Mouse (Mus musculus) midbrain, embryonic 16.5 days (tissue): Measurements from ENCODE around the gene Clec2d. TPM values are rescaled to one million over a fixed set of nuclear protein-coding genes. Genes with fewer than 3 reads are reported as not detected.
"Not testable (repeated sequence)": the region's sequence is repeated elsewhere in the genome, so short reads cannot be mapped to it uniquely, and the experiment has no call there.

Experiments
- ATAC-seq: fragments of 200-750 bp; cut with Nextera tagmentation; 2 replicates; pipeline ENCODE4 v1.8.0; 2017; ENCODE audit warnings: moderate TSS enrichment
- H3K27ac ChIP-seq: fragments of 300-500 bp; sonication (generic); 2 replicates; pipeline ENCODE4 v1.5.1; 2014; ENCODE audit warnings: mild to moderate bottlenecking, low read length, mixed read lengths
- H3K27me3 ChIP-seq: fragments of 300-500 bp; sonication (generic); 2 replicates; pipeline ENCODE4 v1.6.1; 2014; ENCODE audit warnings: low read depth, low read length, mixed read lengths; ENCODE audit not compliant: control insufficient read depth, insufficient read depth
- H3K36me3 ChIP-seq: fragments of 300-500 bp; sonication (generic); 2 replicates; pipeline ENCODE4 v1.6.1; 2014; ENCODE audit warnings: mild to moderate bottlenecking, low read length, moderate library complexity, mixed read lengths; ENCODE audit not compliant: control insufficient read depth, insufficient read depth
- H3K4me1 ChIP-seq: fragments of 300-500 bp; sonication (generic); 2 replicates; pipeline ENCODE4 v1.6.1; 2014; ENCODE audit warnings: mild to moderate bottlenecking, low read length, mixed read lengths; ENCODE audit not compliant: control insufficient read depth, insufficient read depth
- H3K4me2 ChIP-seq: fragments of 300-500 bp; sonication (generic); 2 replicates; pipeline ENCODE4 v1.6.1; 2014; ENCODE audit warnings: mild to moderate bottlenecking, low read length, mixed read lengths
- H3K4me3 ChIP-seq: fragments of 300-500 bp; sonication (generic); 2 replicates; pipeline ENCODE4 v1.5.1; 2014; ENCODE audit warnings: low read depth, mild to moderate bottlenecking, low read length, moderate library complexity, mixed read lengths
- H3K9ac ChIP-seq: fragments of 300-500 bp; sonication (generic); 2 replicates; pipeline ENCODE4 v1.6.1; 2014; ENCODE audit warnings: low read depth, low read length, mixed read lengths
- H3K9me3 ChIP-seq: fragments of 300-500 bp; sonication (generic); replicated peaks from 2 replicates; pipeline ENCODE4 v1.6.1; 2014; ENCODE audit warnings: mild to moderate bottlenecking, low read length, mixed read lengths; ENCODE audit not compliant: control insufficient read depth, poor library complexity, severe bottlenecking
- WGBS: fragments of 180-500 bp; shearing (Covaris S2); extraction: QIAGEN DNeasy Blood & Tissue Kit; methylation state at CpG from one replicate; pipeline ENCODE4 v1.1.7; 2014; 5-methylcytosine and 5-hydroxymethylcytosine counted together
- polyA plus RNA-seq: library from polyadenylated mRNA; unstranded; fragments of >200 nt; fragmentation: Nextera tagmentation; extraction: Ambion mirVana; gene quantifications from 2 replicates; pipeline ENCODE4 v1.2.1, GENCODE M21; 2015

Clec2d gene
- polyA plus RNA-seq, 1 experiment from 2014 or later: not detected

GRCm38 (mm10) chr6:129184788-129185187 lies 4.4 kb downstream of the Clec2d start:
- no peak overlapping the region for H3K9ac ChIP-seq
- no peaks in the 10 kb centered on the region for H3K27me3 ChIP-seq
- no peaks in the 10 kb centered on the region for H3K4me1 ChIP-seq
- no peak overlapping the region for H3K27ac ChIP-seq
- ATAC-seq: no peak
- no peaks in the 10 kb centered on the region for H3K36me3 ChIP-seq
- no peak overlapping the region for H3K4me2 ChIP-seq
- H3K4me3 ChIP-seq: no peak overlapping the region
- WGBS: 89% methylated on average over 5 of the region's 5 CpGs
- H3K9me3 ChIP-seq: no peaks in the 10 kb centered on the region

GRCm38 (mm10) chr6:129186022-129186421 lies 5.6 kb downstream of the Clec2d start:
- no peak overlapping the region for H3K4me3 ChIP-seq
- no peaks in the 10 kb centered on the region for H3K27me3 ChIP-seq
- no peak overlapping the region for H3K9ac ChIP-seq
- no peaks in the 10 kb centered on the region for H3K36me3 ChIP-seq
- no peak overlapping the region for H3K4me2 ChIP-seq
- 88% methylated on average over 4 of the region's 4 CpGs for WGBS
- no peak for ATAC-seq
- no peaks in the 10 kb centered on the region for H3K9me3 ChIP-seq
- no peaks in the 10 kb centered on the region for H3K4me1 ChIP-seq
- no peak overlapping the region for H3K27ac ChIP-seq

GRCm38 (mm10) chr6:129186457-129187199 lies 6.2 kb downstream of the Clec2d start:
- ATAC-seq: no peak
- H3K36me3 ChIP-seq: no peaks in the 10 kb centered on the region
- 94% methylated on average over 5 of the region's 5 CpGs for WGBS

GRCm38 (mm10) chr6:129187200-129187651 lies 6.8 kb downstream of the Clec2d start:
- Histone ChIP-seq H3K27ac (no peak overlapping the region), H3K36me3 (no peaks in the 10 kb centered on the region), H3K9ac (no peak overlapping the region), H3K4me1 (no peaks in the 10 kb centered on the region), H3K9me3 (no peaks in the 10 kb centered on the region), H3K4me3 (no peak overlapping the region), H3K27me3 (no peaks in the 10 kb centered on the region), H3K4me2 (no peak overlapping the region)
- no peak for ATAC-seq

More at GRCm38 (mm10) chr6:129186457-129187199, 6.2 kb downstream of the Clec2d start:
- Histone ChIP-seq H3K27ac (no peak overlapping the region), H3K27me3 (no peaks in the 10 kb centered on the region), H3K9ac (no peak overlapping the region), H3K4me3 (no peak overlapping the region), H3K9me3 (no peaks in the 10 kb centered on the region), H3K4me2 (no peak overlapping the region), H3K4me1 (no peaks in the 10 kb centered on the region)

- H3K4me1 ChIP-seq, ATAC-seq, H3K4me2 ChIP-seq, H3K27ac ChIP-seq, H3K9ac ChIP-seq, H3K9me3 ChIP-seq, H3K36me3 ChIP-seq, H3K27me3 ChIP-seq, H3K4me3 ChIP-seq: not testable (repeated sequence)
- 97% methylated on average over 3 of the region's 3 CpGs for WGBS
These were observed 7.4 kb downstream of the Clec2d start for GRCm38 (mm10) chr6:129187816-129188215.

- WGBS: 98% methylated on average over 2 of the region's 2 CpGs
- Histone ChIP-seq H3K9me3 (no peaks in the 10 kb centered on the region), H3K27ac (no peak overlapping the region), H3K36me3 (no peaks in the 10 kb centered on the region), H3K4me1 (no peaks in the 10 kb centered on the region), H3K4me2 (no peak overlapping the region), H3K27me3 (no peaks in the 10 kb centered on the region), H3K4me3 (no peak overlapping the region), H3K9ac (no peak overlapping the region)
- ATAC-seq: no peak
These were observed 13.0 kb downstream of the Clec2d start for GRCm38 (mm10) chr6:129193431-129193830.

- H3K36me3 ChIP-seq, H3K27me3 ChIP-seq, H3K4me2 ChIP-seq, ATAC-seq, H3K27ac ChIP-seq, H3K9ac ChIP-seq, H3K4me1 ChIP-seq, H3K4me3 ChIP-seq, H3K9me3 ChIP-seq: not testable (repeated sequence)
These were observed 19.7 kb downstream of the Clec2d start for GRCm38 (mm10) chr6:129200066-129200465.

- no peaks in the 10 kb centered on the region for H3K27me3 ChIP-seq
- no peaks in the 10 kb centered on the region for H3K36me3 ChIP-seq
- no peaks in the 10 kb centered on the region for H3K4me1 ChIP-seq
- WGBS: 86% methylated on average over 1 of the region's 1 CpGs
- H3K27ac ChIP-seq: no peak overlapping the region
- H3K9ac ChIP-seq: no peak overlapping the region
- no peak for ATAC-seq
- no peaks in the 10 kb centered on the region for H3K9me3 ChIP-seq
- H3K4me3 ChIP-seq: no peak overlapping the region
- H3K4me2 ChIP-seq: no peak overlapping the region
These were observed 21.9 kb downstream of the Clec2d start for GRCm38 (mm10) chr6:129202306-129202705.

GRCm38 (mm10) chr6:129204342-129204741 lies 23.9 kb downstream of the Clec2d start:
- H3K9ac ChIP-seq: no peak overlapping the region
- WGBS: 78% methylated on average over 1 of the region's 1 CpGs
- no peak overlapping the region for H3K27ac ChIP-seq
- H3K4me2 ChIP-seq: no peak overlapping the region
- no peak overlapping the region for H3K4me3 ChIP-seq
- H3K36me3 ChIP-seq: no peaks in the 10 kb centered on the region
- no peaks in the 10 kb centered on the region for H3K4me1 ChIP-seq
- H3K27me3 ChIP-seq: no peaks in the 10 kb centered on the region
- no peak for ATAC-seq
- no peaks in the 10 kb centered on the region for H3K9me3 ChIP-seq
